Mouse (Mus musculus): ENCODE measurements around the gene Smarca2.
"Not testable (repeated sequence)": the region's sequence is repeated elsewhere in the genome, so short reads cannot be mapped to it uniquely, and the experiment has no call there.

Smarca2 gene

DNA sequence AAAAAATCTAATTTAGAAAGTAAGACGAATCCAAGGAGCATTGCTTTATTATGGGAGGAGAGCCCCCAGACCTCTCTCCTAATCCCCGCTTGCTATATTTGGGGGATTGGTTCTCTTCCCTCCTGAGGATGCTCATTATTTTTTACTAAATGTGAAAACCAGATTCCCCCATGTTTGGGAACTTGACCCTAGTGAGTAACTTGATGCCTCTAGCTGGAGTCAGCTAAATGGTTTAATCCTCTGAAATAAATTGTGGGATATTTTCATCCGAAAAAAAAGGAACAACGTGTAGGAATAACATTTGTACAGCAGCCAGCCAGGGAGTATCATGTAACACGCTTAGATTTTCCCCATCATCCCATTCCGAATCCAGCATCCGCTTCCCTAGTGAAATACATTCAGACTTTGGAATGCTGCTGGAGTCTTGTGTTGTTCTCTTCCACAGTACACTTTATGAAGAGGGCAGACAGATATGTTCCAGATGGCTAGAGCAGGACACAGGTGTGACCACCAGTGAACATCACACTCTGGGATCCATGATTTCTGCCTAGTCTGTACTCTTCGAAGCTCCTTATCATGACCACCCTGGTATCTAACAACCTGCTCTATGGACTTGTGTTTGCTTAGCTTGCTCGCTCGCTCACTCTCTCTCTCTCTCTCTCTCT is 99.8 kb downstream of the Smarca2 start:
- no peak for DNase-seq

DNA sequence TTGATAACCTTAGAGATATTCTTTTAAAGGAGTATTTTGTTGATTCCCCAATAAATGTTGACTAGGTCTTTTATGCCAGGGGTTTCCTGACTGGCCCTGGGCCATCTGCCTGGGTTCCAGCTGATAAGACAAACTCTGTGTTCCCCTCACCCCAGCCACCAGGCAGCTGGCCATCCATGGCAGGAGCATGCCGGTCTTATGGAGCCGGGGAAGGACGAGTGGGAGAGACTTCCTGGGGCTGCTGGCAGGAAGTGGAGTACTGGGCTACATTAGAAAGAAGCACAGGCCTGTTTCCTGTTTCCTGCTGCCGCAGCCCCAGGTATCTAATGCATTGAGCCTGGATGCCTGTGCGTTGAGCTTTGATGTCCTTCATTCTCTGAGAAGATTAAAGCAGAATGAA is 102.1 kb downstream of the Smarca2 start:
- no peak for DNase-seq

DNA sequence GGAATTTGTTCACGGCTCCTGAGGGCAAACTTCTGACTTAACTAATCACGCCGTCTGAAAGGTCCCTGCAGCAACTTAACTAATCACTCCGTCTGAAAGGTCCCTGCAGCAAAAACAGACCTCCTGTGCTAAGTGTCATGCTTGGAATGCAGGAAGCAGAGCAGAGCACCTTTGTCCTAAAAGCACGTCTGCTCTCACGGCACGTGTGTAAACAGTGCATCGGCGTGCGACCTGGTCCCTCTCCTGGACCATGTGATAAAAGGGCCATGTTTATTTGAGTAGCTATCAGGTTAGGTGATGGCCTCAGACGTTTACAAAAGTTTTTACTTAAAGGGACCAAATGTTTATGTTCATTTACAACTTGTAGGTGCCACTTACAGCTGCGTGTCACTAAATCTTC is 104.2 kb downstream of the Smarca2 start:
- DNase-seq: no peak

DNA sequence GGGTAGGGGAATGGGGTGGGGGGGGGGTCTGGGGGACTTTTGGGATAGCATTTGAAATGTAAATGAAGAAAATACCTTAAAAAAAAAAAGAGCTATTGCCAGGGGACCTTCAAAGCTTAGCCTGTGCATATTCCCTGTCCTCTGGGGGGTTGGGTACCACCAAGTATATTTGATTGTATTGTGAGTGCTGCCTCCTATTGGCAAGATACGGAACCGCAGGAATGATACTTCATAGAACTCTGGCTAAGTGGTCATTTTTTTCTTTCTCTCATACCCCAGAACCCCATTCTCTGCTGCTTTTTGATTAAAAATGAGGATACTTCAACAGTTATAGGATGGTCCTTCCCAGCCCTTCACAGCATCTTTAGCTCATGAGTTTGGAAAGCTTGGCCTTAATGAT is 106.4 kb downstream of the Smarca2 start:
- no peak for DNase-seq

DNA sequence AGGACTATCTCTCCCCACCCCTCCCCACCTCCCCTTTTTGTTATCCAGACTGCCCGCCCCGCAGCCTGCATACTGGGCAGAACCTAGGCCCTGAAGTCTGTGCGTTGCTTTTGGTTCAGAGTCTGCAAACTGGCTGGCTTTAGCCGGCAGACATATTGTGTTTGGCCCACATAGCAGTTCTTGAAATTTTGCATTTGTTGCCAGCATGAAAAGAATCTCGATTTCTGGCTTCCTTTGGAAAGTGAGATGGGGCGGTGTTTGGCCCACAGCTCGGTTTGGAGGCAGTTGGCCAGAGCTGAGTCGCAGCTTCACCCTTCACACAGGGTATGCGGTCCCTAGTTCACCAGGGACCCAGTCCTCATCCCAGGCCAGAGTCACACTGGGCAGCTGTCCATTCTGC is 111.4 kb downstream of the Smarca2 start:
- no peak for DNase-seq

DNA sequence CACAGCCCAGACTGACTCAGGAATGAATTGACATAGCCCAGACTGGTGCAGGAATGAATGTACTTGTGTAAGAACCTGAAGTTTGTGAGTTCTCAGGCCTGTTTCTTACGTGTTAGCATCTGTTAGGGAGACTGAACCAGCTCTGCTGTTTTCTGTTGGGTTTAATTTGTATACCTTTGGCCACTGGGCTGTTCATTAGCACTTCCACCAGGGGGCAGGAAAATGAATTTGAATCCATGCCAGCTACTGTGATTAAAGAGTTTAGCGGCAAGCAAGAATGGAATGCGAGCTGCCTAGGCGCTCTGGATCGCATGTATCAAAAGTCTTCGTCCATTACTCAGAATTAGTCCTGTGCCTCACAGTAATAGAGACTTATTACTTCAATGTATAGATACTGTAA is 113.4 kb downstream of the Smarca2 start:
- DNase-seq: peak; percentile 81

DNA sequence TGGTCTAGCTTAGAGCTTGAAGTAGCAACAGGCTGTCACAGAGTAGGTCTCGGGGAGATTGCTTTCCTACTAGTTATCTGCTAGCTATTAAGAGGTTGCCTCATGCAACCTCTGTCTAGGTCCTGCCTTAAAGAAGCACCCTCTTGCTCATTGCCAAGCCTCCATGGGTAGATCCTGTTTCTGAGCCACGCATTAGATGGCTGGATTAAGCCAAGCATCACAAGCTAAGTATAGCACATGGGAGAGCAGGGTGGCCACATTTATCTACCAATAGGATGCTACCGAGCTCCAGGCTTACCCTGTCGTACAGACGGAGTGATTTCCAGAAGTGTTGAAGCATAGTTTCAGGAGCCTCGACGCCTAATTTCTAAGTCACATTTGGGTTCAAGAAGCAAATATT is 114.3 kb downstream of the Smarca2 start:
- no peak for DNase-seq

DNA sequence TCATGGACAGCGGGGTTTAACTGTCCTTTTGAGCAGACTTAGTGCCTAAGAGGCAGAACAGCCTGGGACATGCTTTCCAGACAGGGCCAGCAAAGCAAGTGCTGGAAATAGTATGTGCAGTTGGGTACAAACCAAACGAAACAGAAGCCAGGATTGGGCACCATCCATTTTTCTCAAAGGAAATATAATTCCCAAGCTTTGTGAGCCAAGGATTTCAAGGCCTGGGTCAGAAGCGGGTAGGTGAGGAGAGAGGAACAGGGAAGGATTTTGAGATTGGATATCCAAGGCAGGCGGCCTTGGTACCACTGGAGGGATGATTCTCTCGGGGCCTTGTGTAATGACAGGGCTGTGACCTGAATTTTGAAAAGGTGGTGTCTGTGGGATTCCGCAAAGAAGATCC is 116.9 kb downstream of the Smarca2 start:
- peak; percentile 62 for DNase-seq

DNA sequence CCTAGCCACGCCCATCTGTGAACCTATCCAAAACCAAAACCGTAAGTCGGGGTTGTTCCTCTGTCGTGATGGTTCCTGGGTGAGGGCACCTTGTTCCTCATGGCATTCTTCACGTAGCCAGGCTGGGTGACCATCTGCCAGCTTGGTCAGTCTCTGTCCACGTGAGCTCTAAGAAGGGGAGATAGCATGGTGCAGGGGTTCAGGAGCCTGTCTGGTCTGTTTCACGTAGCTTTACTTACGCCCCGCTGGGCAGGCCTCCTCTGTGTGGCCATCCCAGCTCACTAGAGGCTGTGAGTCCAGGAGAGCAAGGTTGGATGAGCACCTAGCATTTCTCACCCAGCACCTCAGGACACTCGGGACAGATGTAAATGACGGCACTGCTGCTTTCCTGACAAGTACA is 119.0 kb downstream of the Smarca2 start:
- peak; percentile 45 for DNase-seq

DNA sequence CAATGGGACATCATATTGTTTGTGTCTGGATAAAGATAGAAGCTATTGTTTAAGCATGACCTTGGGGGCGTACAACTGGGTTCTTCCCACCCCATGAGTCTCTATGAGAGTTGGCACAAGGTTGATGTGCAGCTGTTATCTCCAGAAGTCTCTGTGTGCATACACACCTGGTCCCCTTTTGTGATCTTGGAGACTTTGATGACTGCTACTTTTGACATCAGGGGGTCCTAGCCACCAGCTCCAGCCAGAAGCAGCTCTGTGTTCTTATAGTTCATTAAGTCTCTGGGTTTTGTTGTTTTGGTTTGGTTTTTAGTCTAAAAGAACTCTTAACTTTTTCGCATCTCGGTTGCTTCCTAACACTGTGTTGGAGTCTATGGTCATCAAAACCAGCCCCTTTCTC is 119.8 kb downstream of the Smarca2 start:
- no peak for DNase-seq

DNA sequence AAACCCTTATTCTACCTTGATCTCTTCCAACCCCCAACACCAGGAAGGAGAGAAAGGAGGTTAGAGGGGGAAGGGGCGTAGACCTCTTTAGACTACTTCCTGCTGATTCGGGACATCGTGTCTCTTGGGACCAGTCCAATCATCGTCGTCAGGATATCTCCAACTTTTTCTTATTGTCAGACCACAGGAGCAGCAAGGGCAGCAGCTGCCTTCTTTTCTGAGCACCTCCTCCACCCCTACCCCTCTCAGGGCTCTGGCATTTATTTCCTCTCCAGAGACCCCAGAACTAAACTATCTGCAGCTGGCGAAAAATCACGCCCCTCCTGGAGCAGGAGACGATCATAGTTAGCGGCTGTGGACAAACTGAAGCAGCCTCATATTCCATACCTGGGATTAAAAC is 122.9 kb downstream of the Smarca2 start:
- peak; percentile 16 for DNase-seq

DNA sequence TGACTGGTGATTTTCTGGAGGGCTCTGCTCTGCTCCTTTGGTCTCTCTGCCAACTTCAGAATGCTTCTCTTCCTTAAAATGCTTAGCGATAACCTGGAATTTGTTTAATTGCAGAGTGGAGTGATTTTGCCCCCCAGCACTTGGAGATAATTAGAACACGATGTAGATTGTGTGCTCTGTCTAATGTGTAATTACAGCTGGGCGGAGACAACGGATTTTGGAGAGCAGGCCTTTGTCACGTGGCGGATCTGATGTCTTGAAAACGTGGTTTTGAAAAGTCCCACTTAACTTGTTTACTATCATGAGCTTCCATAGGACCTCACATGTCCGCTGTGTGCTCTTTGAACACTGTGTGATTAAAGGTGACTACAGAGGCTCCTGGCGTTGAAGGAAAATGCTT is 125.6 kb downstream of the Smarca2 start:
- no peak for DNase-seq

DNA sequence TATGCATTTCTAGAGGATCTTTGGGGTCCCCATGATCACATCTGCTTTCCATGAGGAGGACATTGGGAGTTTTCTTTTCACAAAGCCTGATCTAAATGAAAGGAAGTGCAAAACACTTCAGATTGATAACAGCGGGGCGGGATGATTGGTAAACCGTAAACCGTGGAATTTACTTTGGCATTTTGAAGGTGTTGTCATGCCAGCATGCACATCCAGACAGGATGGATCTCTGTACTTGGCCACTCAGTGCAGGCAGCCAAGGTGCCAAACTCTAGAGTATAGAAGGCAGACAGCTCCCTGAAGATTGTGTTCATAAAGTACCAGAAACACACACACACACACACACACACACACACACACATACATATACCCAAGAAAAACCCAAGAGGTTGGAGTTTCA is 126.3 kb downstream of the Smarca2 start:
- DNase-seq: no peak

DNA sequence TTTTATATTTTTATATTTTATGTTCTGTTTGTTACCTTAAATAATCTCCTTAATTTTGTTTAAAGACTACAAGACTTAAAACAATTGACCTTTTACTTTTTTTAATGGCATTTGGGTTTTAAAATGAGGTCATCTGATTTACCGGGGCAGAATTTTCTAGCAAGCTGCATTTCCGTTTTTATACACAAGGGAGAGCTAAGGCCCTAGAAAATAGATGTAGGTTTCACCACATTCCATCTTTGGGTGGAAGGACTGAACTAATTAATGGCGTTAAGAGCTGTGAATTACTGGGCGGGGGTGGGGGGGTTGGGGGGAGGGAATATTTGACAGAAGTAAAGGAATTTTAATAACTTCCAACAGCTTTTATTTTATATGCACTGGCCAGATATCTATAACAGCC is 127.0 kb downstream of the Smarca2 start:
- peak; percentile 36 for DNase-seq

DNA sequence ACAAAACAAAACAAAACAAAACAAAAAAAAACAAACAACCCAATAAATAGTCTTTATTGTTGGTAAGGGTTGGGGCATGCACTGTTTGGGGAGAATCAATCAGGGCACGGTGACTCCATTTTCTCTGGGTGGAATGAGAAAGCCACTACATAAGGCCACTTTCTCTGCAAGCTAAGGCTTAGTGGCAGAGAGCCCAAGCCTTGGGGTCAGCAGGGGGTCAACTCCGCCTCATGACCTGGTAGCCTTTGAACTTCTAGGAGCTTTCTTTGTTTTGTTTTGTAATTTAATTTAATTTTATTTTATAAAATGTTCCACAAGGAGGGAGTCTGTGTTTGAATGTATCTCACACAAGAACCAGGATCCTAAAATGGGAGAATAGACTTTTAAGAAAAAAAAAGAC is 128.2 kb downstream of the Smarca2 start:
- DNase-seq: peak; percentile 35

DNA sequence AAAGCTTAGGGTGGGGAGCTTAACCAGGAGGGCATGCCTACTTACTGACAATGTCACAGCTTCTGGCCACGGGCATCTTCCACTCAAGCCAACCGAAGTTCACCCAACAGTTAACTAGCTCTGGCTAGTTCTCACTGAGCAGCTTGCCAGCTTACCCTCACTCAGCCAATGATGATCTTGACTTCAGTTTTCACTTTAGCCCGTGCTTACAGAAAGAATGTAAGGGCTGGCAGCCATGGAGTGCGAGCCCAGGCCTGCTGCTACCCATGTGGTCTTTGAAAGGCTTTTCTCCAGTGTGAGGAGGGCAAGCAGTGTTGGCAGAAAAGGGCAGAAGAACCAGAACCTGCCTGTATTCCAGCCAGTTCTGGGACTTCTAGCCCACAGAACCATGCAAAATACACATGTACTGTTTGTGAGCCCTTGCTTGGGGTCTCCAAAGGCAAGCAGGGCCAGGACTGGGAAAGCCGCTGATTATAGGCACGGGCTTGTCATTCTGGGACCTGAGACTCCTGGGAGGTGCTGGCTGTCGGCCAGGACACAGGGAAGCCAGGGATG is 128.8 kb downstream of the Smarca2 start:
- peak; percentile 60 for DNase-seq

DNA sequence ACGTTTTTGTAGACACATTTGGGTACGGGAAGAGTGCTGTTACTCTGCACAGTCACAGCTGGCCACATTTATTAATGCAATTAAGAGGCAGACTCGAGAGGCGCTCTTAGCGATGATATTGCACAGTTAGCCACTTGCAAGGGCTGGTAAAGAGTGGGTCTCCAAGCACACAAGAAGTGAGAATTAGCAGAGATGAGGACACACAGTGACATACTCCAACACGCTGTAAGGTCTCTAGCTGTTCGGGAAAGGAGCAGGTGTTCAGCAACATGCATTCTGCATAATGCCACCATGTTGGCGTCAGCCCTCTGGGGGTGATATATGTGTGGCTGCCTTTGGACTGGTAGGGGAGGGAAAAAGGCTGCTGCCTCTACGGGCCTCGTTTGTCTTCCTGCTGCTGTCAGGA is 129.9 kb downstream of the Smarca2 start:
- no peak for DNase-seq

DNA sequence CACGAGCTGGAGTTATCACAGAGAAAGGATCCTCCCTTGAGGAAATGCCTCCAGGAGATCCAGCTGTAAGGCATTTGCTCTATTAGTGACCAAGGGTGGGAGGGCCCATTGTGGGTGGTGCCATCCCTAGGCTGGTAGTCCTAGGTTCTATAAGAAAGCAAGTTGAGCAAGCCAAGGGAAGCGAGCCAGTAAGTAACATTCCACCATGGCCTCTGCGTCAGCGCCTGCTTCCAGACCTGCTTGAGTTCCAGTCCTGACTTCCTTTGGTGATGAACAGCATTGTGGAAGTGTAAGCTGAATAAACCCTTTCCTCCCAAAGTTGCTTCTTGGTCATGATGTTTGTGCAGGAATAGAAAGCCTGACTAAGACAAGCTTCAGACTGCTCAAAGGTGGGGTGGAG is 140.2 kb downstream of the Smarca2 start:
- not testable (repeated sequence) for DNase-seq

DNA sequence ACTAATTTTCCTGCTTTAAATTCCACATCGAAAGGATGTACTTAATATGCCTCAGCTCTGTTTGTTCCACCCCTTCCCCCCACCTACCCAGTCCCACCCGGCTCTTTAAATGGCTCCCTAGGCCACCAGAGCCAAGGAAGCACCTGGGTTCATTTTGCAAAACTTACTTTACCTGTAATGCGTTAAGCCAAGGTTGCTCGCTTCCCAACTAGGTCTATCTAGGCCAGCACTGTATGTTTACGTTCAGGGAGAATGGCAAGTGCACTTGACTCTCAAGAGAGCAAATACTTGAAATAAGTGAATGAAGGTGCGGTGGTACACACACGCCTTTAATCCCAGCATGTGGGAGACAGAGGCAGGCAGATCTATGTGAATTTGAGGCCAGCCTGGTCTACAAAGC is 140.7 kb downstream of the Smarca2 start:
- DNase-seq: no peak

DNA sequence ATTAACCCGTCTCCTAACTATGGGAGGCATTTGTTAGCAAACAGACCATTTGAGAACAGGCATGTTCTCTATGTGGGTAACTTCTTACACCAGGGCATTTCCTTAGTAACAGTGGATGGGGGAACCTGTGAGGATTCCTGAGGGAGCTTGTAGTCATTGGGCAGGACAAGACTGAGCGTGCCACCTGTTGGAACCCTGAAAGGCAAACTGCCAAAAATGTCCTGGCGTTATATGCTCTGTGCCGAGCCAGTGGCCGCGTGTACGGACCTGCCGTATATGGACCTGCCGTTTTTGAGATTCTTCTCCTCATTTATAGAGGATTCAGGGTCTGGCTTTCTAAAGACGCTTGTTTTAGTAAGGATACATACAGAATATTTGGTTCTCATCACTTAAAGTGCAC is 141.4 kb downstream of the Smarca2 start:
- peak; percentile 67 for DNase-seq

DNA sequence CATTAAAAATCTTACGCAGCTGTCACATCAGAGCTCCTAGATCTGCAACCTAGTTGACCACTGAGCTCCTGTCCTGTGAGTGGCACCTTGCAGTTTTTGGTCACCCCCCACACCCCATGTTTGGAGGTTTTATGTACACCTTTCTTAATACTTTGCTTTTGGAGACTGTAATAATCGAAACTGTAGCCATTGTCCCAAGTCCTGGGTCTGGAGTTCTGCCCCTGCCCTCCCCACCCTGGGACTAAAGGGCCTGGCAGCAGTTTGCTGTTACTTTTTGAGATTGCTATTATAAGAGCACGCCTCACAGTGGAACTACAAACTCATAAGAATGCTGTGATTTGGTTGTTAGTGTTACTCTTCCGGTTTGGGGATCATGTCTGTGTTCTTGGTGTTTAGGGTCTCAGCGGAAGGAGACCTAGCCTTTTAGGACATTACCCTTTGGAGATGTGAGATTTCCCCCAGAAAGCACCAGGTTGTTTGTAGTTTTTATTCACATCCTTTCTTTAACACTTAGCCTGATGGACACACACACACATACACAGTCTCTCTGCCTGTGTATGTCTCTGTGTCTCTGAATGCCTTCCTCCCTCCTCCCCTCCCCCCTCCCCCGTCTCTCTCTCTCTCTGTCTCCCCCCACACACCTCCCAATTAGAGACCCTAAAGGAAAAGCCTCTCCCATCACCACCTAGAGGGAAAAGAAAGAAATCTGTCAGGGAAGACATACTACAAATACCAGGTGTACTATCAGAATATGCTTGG is 142.0 kb downstream of the Smarca2 start:
- DNase-seq: peak; percentile 21

DNA sequence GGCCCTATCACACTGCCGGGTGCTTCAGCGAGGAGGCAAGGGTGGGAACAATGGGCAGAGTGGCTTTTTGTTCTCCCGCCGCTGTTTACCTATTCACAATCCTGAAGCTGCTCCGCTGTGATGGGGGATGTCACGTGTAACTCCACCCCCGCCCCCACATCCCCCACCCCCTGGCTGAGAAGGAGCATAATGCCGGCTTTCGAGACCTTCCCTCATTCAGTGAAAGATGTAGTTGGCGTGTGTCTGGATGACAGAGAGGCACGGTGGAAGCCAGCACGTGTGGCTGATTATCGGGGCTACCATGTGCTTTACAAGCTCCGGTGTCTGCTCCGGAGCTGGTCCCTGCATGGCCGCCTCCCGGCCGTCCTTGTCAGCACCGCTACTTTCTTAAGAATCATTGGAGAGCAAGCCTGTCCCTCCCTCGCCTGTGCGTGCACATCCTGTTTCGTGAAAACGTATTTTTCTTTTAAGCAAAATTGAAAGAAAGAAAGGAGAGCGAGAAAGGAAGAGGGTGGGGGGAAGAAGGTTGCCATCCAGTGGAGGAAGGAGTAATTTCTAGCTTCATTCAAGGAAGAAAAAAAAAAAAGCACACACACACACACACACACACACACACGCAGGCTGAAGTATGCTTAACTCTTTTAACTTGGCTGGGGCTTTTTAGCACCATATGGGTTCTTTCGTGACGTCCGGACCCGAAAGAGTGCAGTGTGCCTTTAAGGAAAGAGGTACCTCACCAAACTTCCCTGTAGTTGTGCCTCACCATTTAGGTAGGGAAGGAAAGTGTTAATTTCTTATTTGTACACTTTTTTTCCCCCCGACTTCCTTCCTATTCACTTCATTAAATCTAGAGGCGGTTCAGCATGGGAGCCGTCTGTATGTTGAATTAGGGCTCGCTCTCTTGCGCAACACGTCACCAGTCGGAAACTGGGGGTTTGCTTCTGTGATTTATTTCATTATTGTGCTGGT is 143.0 kb downstream of the Smarca2 start:
- DNase-seq: peak; percentile 76

DNA sequence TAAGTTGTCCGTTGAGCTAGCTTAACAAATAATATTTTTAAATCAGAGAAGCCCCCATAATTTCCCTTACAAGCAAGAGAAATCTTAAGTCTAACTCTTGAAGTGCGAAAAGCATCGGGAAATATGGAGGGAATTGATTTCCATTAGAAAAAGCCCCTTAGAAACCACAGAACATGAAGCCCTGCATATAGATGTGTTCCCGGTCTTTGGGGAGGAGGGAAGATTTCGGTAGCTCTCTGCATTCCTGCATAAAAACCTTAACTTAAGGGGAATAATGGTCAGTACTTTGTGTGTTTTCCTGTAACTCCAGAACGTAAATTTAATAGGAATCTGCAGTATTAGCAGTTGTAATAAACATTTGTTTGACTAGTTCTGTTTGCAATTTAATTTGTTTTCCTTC is 143.8 kb downstream of the Smarca2 start:
- no peak for DNase-seq

All from cerebellum, adult 9-11 months (tissue).